Mouse (Mus musculus): ENCODE measurements around the gene Ccdc7b. TPM values are rescaled to one million over a fixed set of nuclear protein-coding genes. Genes with fewer than 3 reads are reported as not detected.

Ccdc7b gene
- polyA plus RNA-seq (2012; fragmentation: generic; extraction: Trizol), result not detected

DNA sequence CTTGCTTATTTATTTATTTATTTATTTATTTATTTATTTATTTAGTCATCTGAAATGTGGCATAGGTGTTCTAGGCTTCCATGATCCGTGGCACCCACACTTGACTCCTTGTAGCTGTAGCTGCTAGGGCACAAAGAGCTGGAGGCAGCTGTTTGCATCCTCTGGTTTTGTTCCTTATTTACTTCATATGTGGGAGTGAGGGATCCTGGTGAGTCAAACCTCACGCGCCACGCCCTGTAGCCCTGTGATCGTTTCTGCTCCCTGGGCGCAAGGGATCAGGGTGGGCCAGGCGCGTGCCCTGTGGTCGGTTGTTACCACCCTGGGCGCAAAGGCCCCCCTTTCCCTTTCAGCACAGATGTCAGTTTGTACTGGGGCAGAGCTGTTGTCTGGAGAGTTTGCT, at the start of gene Ccdc7b:
Ccdc7b (plus strand) TSS at position 301 of the 400 bp plus-strand sequence.

DNA sequence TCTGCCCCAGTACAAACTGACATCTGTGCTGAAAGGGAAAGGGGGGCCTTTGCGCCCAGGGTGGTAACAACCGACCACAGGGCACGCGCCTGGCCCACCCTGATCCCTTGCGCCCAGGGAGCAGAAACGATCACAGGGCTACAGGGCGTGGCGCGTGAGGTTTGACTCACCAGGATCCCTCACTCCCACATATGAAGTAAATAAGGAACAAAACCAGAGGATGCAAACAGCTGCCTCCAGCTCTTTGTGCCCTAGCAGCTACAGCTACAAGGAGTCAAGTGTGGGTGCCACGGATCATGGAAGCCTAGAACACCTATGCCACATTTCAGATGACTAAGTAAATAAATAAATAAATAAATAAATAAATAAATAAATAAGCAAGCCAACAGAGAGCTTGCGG, 1.5 kb upstream of the Ccdc7b start, which contains the start of gene Ccdc7a:
Ccdc7a (minus strand) TSS at position 101 of the 400 bp plus-strand sequence.

DNA sequence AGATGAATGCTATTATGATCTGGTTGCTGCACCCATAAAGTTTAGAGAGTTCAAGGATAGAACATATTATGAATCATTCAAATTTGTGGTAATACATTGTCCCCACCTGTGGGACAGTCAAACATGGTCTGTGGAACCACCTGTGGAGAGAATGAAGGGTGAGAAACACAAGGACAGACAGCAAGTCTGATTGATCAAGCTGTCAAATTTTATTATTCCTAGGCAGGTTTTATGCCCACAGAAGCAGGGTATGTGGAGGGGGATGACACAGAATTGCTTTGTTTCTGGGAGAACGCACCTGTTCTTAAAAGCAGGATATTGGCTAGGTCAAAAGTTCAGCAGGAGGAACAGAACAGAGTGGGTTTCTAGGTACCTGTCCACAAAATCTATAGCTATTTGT, 64.6 kb downstream of the Ccdc7b start, which contains the start of gene Gm10999:
Gm10999 (minus strand) TSS at position 101 of the 400 bp plus-strand sequence.

Other genes with a start within 250 kb of the Ccdc7b start
- not detected for gene Ccdc7a, start 1.6 kb upstream of the Ccdc7b start, polyA plus RNA-seq (2012; fragmentation: generic; extraction: Trizol)
- not detected for gene Gm10999, start 64.5 kb downstream of the Ccdc7b start, polyA plus RNA-seq (2012; fragmentation: generic; extraction: Trizol)
- 1 to 10 TPM in 1 of 2 experiments, under 1 TPM in 1; 0.54 to 4.0 TPM for gene 2610044O15Rik8, start 167.3 kb downstream of the Ccdc7b start, polyA plus RNA-seq (2012; fragmentation: generic; extraction: Trizol)